Mouse (Mus musculus) liver, postnatal 0 days (tissue): ENCODE data around the gene Polr1d.

Source experiments
- CTCF ChIP-seq: sonication (generic); IDR thresholded peaks from 2 replicates; pipeline ENCODE4 v1.5.1; 2016; ENCODE audit warnings: antibody characterized with exemption, low read depth
- EP300 ChIP-seq: IDR thresholded peaks from 2 replicates; pipeline ENCODE4 v1.6.1; 2016; ENCODE audit warnings: antibody characterized with exemption, low read depth, mild to moderate bottlenecking

GRCm38 (mm10) chr5:147075103-147076025 is 1.5 kb upstream of the Polr1d start:
- TF ChIP-seq CTCF: no peak
- peak; percentile 37; the same call in 1 of the 2 replicates for TF ChIP-seq EP300
